Mouse (Mus musculus): ENCODE measurements at regions not wholly inside any gene's neighbourhood (a gene's known extent, or its start where the extent isn't known, plus 50 kb on each side); places are given as distances from the start of the nearest gene placed in this dataset.
"Not testable (repeated sequence)": the region's sequence is repeated elsewhere in the genome, so short reads cannot be mapped to it uniquely, and the experiment has no call there.

- no peaks in the 10 kb centered on the region for H3K4me1 ChIP-seq (ENCODE audit: control insufficient read depth in 1 of 2, insufficient read depth in 2 of 2, low read length in 2 of 2)
- no peak overlapping the region for H3K4me3 ChIP-seq (ENCODE audit: control insufficient read depth in 1 of 2, insufficient read depth in 1 of 2, low read depth in 2 of 2, low read length in 2 of 2)
- H3K27me3 ChIP-seq (ENCODE audit: control insufficient read depth in 1 of 2, insufficient read depth in 2 of 2, low read length in 2 of 2): 0 out of 4 replicates have a peak, but pooled peaks cover 0 to 2% of the 10 kb centered on the region in 2 experiments
- no peak for TF ChIP-seq TBP (IDR thresholded peaks at IDR 0.05; ENCODE audit: low read depth, low read length)
- TF ChIP-seq MAX (IDR thresholded peaks at IDR 0.05; ENCODE audit: low read length): no peak
- no peak for TF ChIP-seq USF1 (IDR thresholded peaks at IDR 0.05; ENCODE audit: low read depth, low read length)
- TF ChIP-seq POLR2AphosphoS5 (IDR thresholded peaks at IDR 0.05; ENCODE audit: borderline replicate concordance, low read depth, low read length): no peak
- TF ChIP-seq CTCF (IDR thresholded peaks at IDR 0.05 in 2 of 3, conservative IDR thresholded peaks at IDR 0.05 in 1 of 3; ENCODE audit: control insufficient read depth in 1 of 3, insufficient read depth in 1 of 3, low read depth in 2 of 3, low read length in 3 of 3, poor library complexity in 1 of 3, severe bottlenecking in 1 of 3): no peak
- TF ChIP-seq USF2 (IDR thresholded peaks at IDR 0.05; ENCODE audit: borderline replicate concordance in 1 of 2, insufficient read depth in 1 of 2, low read depth in 1 of 2, low read length in 2 of 2): no peak
- TF ChIP-seq ELF1 (IDR thresholded peaks at IDR 0.05; ENCODE audit: low read depth, low read length): no peak
- no peak for TF ChIP-seq POLR2AphosphoS2 (IDR thresholded peaks at IDR 0.05; ENCODE audit: low read length)
- TF ChIP-seq MAFK (IDR thresholded peaks at IDR 0.05; ENCODE audit: borderline replicate concordance, low read depth, low read length): no peak
- no peak for TF ChIP-seq JUND (IDR thresholded peaks at IDR 0.05; ENCODE audit: low read depth, low read length)
- H3K9me3 ChIP-seq (replicated peaks; ENCODE audit: insufficient read depth, low read length): no peaks in the 10 kb centered on the region
- no peak for DNase-seq (ENCODE audit: low read depth, low spot score)
- H3K9ac ChIP-seq (ENCODE audit: control insufficient read depth, low read depth, low read length, poor library complexity, severe bottlenecking): no peak overlapping the region
- H3K27ac ChIP-seq (ENCODE audit: control insufficient read depth, low read depth, low read length): no peak overlapping the region
- no peaks in the 10 kb centered on the region for H3K36me3 ChIP-seq (ENCODE audit: control insufficient read depth in 1 of 2, insufficient read depth in 2 of 2, low read length in 2 of 2)
- no peaks in the 10 kb centered on the region for H3K79me2 ChIP-seq (ENCODE audit: control insufficient read depth, insufficient read depth, low read length, poor library complexity)
Measured at GRCm38 (mm10) chr2:22036841-22037240, 190.5 kb upstream of the Myo3a start.

DNA sequence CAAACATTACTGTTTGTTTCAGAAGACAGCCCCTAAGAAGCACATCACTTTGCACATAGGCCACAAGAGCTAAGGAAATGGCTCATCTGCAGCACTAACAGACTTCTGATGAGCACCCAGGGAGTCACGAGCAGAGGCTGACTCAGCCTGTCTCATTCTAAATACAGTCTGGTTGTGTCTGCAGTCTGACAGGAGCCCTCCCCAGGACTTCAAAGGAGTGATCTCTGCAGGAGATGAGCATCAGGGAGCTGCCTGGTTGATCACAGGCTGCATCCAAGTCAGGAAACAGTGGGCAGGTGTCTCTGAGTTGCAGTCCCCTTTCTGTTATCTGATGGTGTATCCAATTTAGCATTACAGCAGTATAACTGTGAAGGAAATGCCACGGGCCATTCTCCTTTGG lies 188.5 kb upstream of the Myo3a start:
- no peak overlapping the region for H3K4me3 ChIP-seq (ENCODE audit: control insufficient read depth in 1 of 2, insufficient read depth in 1 of 2, low read depth in 2 of 2, low read length in 2 of 2)
- no peaks in the 10 kb centered on the region for H3K27me3 ChIP-seq (ENCODE audit: control insufficient read depth in 1 of 2, insufficient read depth in 2 of 2, low read length in 2 of 2)
- no peaks in the 10 kb centered on the region for H3K36me3 ChIP-seq (ENCODE audit: control insufficient read depth in 1 of 2, insufficient read depth in 2 of 2, low read length in 2 of 2)
- no peak overlapping the region for H3K27ac ChIP-seq (ENCODE audit: control insufficient read depth, low read depth, low read length)
- no peaks in the 10 kb centered on the region for H3K79me2 ChIP-seq (ENCODE audit: control insufficient read depth, insufficient read depth, low read length, poor library complexity)
- H3K9me3 ChIP-seq (replicated peaks; ENCODE audit: insufficient read depth, low read length): no peaks in the 10 kb centered on the region
- TF ChIP-seq MYC (IDR thresholded peaks at IDR 0.05; ENCODE audit: low read depth, low read length) (no peak), CHD1 (IDR thresholded peaks at IDR 0.05; ENCODE audit: low read depth, low read length) (no peak)
- no peaks in the 10 kb centered on the region for H3K4me1 ChIP-seq (ENCODE audit: control insufficient read depth in 1 of 2, insufficient read depth in 2 of 2, low read length in 2 of 2)
- no peak for DNase-seq (ENCODE audit: low read depth, low spot score)
- no peak overlapping the region for H3K9ac ChIP-seq (ENCODE audit: control insufficient read depth, low read depth, low read length, poor library complexity, severe bottlenecking)

- not testable (repeated sequence) for DNase-seq (ENCODE audit: low read depth, low spot score); H3K4me3 ChIP-seq (ENCODE audit: control insufficient read depth in 1 of 2, insufficient read depth in 1 of 2, low read depth in 2 of 2, low read length in 2 of 2); H3K36me3 ChIP-seq (ENCODE audit: control insufficient read depth in 1 of 2, insufficient read depth in 2 of 2, low read length in 2 of 2); H3K27ac ChIP-seq (ENCODE audit: control insufficient read depth, low read depth, low read length); H3K27me3 ChIP-seq (ENCODE audit: control insufficient read depth in 1 of 2, insufficient read depth in 2 of 2, low read length in 2 of 2); H3K79me2 ChIP-seq (ENCODE audit: control insufficient read depth, insufficient read depth, low read length, poor library complexity); H3K9ac ChIP-seq (ENCODE audit: control insufficient read depth, low read depth, low read length, poor library complexity, severe bottlenecking); H3K9me3 ChIP-seq (replicated peaks; ENCODE audit: insufficient read depth, low read length); H3K4me1 ChIP-seq (ENCODE audit: control insufficient read depth in 1 of 2, insufficient read depth in 2 of 2, low read length in 2 of 2)
Measured at GRCm38 (mm10) chr2:22043937-22044336, 183.4 kb upstream of the Myo3a start.

All from MEL (cell line).